Mouse (Mus musculus): ENCODE measurements around the gene Eif2ak3.

- TF ChIP-seq CTCF (IDR thresholded peaks at IDR 0.05; ENCODE audit: low read depth, low read length) (no peak), POLR2A (IDR thresholded peaks at IDR 0.05; ENCODE audit: borderline replicate concordance, low read depth, low read length) (no peak)
Measured at GRCm38 (mm10) chr6:70813921-70814628, 30.2 kb upstream of the Eif2ak3 start.

All from bone marrow macrophage, adult 2 months (primary cell).